Mouse (Mus musculus): Measurements from ENCODE around the gene Erc2. TPM values are rescaled to one million over a fixed set of nuclear protein-coding genes. Genes with fewer than 3 reads are reported as not detected.

Gene Erc2
- polyA plus RNA-seq, 1 experiment from 2014 or later, result 2.7 TPM

DNA sequence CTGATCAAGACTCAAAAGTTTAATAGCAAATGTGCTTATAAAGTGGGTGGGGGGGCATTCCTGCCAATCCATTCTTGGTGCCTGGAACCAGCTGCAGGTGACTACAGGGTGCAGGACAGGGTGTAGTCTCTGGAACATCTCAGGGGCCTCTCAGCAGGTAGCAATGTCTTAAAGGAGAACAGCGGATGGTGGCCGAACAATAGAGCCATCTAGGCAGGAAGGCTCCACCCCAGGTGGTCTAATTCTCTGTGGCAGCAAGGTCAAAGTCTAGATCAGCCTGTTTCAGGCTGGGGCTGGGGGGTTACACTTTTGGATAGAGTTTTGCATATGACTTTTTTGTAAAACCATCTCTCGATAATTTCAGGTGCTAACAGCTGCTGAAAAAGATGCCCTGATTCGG lies 51.9 kb downstream of the Erc2 start:
- no peak overlapping the region for H3K27ac ChIP-seq (ENCODE audit: low read length)
- H3K9me3 ChIP-seq (replicated peaks; ENCODE audit: control insufficient read depth, low read length), result no peaks in the 10 kb centered on the region
- H3K27me3 ChIP-seq (ENCODE audit: control insufficient read depth, insufficient read depth, low read length), result no peaks in the 10 kb centered on the region
- H3K36me3 ChIP-seq (ENCODE audit: control insufficient read depth, insufficient read depth, low read length), result no peaks in the 10 kb centered on the region
- ATAC-seq (ENCODE audit: insufficient read depth, low FRiP score), result no peak
- no peak overlapping the region for H3K9ac ChIP-seq (ENCODE audit: low read length)
- no peak overlapping the region for H3K4me2 ChIP-seq (ENCODE audit: low read depth, low read length)
- no peak overlapping the region for H3K4me3 ChIP-seq (replicated peaks; ENCODE audit: low read length)
- WGBS, result 82% methylated on average over 4 of the region's 4 CpGs
- no peaks in the 10 kb centered on the region for H3K4me1 ChIP-seq (ENCODE audit: control insufficient read depth, insufficient read depth, low read length)

DNA sequence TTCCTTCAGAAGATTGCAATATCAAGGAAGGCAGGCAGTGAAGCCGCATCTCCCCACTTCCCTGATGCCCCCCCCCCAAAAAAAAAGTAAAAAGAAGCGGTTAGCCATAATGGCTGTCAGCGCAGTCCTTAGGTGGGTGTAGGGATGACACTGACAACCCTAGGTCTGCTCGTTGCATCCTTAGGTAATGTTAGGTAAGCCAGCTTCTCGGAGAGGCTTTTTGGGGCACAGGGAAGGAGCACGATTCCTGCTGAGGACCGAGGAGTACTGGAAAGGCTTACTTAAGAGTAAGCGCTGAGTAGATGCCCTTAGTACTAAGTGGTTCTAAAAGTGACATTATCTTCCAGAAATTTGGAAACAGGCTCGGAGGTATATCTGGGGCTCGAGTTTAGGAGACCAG lies 52.3 kb downstream of the Erc2 start:
- Histone ChIP-seq H3K9ac (ENCODE audit: low read length) (no peak overlapping the region), H3K27me3 (ENCODE audit: control insufficient read depth, insufficient read depth, low read length) (no peaks in the 10 kb centered on the region), H3K4me3 (replicated peaks; ENCODE audit: low read length) (no peak overlapping the region), H3K27ac (ENCODE audit: low read length) (no peak overlapping the region), H3K36me3 (ENCODE audit: control insufficient read depth, insufficient read depth, low read length) (no peaks in the 10 kb centered on the region), H3K9me3 (replicated peaks; ENCODE audit: control insufficient read depth, low read length) (no peaks in the 10 kb centered on the region), H3K4me1 (ENCODE audit: control insufficient read depth, insufficient read depth, low read length) (no peaks in the 10 kb centered on the region), H3K4me2 (ENCODE audit: low read depth, low read length) (no peak overlapping the region)
- WGBS, result 84% methylated on average over 10 of the region's 10 CpGs
- ATAC-seq (ENCODE audit: insufficient read depth, low FRiP score), result no peak

- H3K9me3 ChIP-seq (replicated peaks; ENCODE audit: control insufficient read depth, low read length), result no peaks in the 10 kb centered on the region
- H3K4me3 ChIP-seq (replicated peaks; ENCODE audit: low read length), result no peak overlapping the region
- no peak for ATAC-seq (ENCODE audit: insufficient read depth, low FRiP score)
- no peak overlapping the region for H3K4me2 ChIP-seq (ENCODE audit: low read depth, low read length)
- H3K9ac ChIP-seq (ENCODE audit: low read length), result no peak overlapping the region
- H3K36me3 ChIP-seq (ENCODE audit: control insufficient read depth, insufficient read depth, low read length), result no peaks in the 10 kb centered on the region
- no peak overlapping the region for H3K27ac ChIP-seq (ENCODE audit: low read length)
- no peaks in the 10 kb centered on the region for H3K4me1 ChIP-seq (ENCODE audit: control insufficient read depth, insufficient read depth, low read length)
- H3K27me3 ChIP-seq (ENCODE audit: control insufficient read depth, insufficient read depth, low read length), result no peaks in the 10 kb centered on the region
- WGBS, result 76% methylated on average over 6 of the region's 6 CpGs
These were observed 52.8 kb downstream of the Erc2 start for GRCm38 (mm10) chr14:27675071-27675470.

DNA sequence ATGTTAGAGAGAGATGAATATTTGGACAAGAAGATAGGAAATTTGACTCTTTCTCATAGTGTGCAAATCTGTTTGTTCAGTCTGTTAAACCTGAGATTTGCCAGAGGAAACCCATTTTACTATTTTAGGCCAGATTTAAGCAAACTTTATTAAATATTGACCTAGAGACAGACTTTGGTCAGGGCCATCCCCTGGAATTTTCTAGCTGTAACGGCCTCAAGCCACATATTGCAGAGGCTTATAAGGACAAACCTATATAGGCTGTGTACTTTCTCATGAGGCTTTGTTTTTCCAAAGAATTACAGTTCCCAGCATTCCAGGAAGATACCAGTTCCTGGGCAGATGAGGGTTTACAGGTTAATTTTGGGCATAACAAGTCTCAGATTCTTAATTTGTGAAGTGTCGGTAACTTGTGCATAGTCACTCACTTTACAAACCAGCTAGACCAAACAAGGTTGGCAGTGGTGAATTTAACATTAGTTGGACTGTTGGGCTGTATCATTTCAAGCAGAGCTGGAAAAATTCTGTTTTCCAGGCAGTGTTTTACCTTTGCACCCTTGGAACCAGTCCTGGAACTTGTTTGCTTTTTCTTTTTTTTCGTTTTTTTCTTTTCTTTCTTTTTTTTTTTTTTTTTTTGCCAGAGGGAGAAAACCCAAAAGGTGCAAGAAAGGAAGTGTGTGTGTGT lies 60.3 kb downstream of the Erc2 start:
- H3K27ac ChIP-seq (ENCODE audit: low read length), result no peak overlapping the region
- H3K4me2 ChIP-seq (ENCODE audit: low read depth, low read length), result no peak overlapping the region
- no peaks in the 10 kb centered on the region for H3K36me3 ChIP-seq (ENCODE audit: control insufficient read depth, insufficient read depth, low read length)
- H3K9me3 ChIP-seq (replicated peaks; ENCODE audit: control insufficient read depth, low read length), result no peaks in the 10 kb centered on the region
- H3K4me3 ChIP-seq (replicated peaks; ENCODE audit: low read length), result no peak overlapping the region
- 67% methylated on average over 3 of the region's 3 CpGs for WGBS
- no peak for ATAC-seq (ENCODE audit: insufficient read depth, low FRiP score)
- H3K27me3 ChIP-seq (ENCODE audit: control insufficient read depth, insufficient read depth, low read length), result no peaks in the 10 kb centered on the region
- no peak overlapping the region for H3K9ac ChIP-seq (ENCODE audit: low read length)
- no peaks in the 10 kb centered on the region for H3K4me1 ChIP-seq (ENCODE audit: control insufficient read depth, insufficient read depth, low read length)

DNA sequence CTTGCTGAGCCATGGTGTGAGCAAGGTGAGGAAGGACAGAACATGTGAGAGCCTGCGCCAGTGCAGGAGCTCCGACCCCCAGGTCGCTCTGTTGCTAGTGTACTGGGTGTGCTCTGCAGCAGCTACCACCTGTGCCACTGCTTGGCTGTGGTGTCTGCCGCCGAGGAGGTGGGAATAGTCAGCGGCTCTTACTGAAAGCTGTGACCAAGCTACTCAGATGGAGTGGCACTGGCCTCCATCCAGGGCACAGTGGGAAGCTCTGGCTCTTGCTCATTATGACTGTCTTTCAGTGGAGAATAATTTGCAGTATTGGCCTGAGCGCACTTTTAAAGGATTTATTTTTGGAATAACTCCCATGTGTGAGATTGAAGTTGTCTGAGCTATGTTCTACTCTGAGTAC lies 73.6 kb downstream of the Erc2 start:
- no peak for ATAC-seq (ENCODE audit: insufficient read depth, low FRiP score)
- Histone ChIP-seq H3K4me2 (ENCODE audit: low read depth, low read length) (no peak overlapping the region), H3K27ac (ENCODE audit: low read length) (no peak overlapping the region), H3K27me3 (ENCODE audit: control insufficient read depth, insufficient read depth, low read length) (no peaks in the 10 kb centered on the region), H3K36me3 (ENCODE audit: control insufficient read depth, insufficient read depth, low read length) (no peaks in the 10 kb centered on the region), H3K4me3 (replicated peaks; ENCODE audit: low read length) (no peak overlapping the region), H3K9ac (ENCODE audit: low read length) (no peak overlapping the region), H3K9me3 (replicated peaks; ENCODE audit: control insufficient read depth, low read length) (no peaks in the 10 kb centered on the region), H3K4me1 (ENCODE audit: control insufficient read depth, insufficient read depth, low read length) (no peaks in the 10 kb centered on the region)
- 93% methylated on average over 7 of the region's 7 CpGs for WGBS

DNA sequence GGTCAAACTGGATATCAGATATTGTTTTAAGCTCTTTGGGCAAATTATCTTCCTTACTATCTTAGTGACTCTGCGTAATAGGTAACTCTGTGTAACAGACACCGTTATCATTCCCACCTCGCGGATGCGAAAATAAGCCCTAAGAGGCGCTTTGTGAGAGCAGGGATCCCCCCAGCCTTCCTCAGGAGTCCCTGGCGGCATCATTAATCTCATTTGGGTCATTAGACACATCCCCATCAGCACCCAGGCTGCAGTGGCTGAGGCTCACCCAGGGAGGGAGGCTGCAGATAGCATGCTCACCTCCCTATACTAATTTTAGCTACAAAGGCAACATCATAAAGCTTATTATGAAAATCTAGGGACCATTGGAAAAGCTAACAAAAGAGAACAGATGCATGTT lies 95.1 kb downstream of the Erc2 start:
- H3K36me3 ChIP-seq (ENCODE audit: control insufficient read depth, insufficient read depth, low read length), result no peaks in the 10 kb centered on the region
- no peaks in the 10 kb centered on the region for H3K9me3 ChIP-seq (replicated peaks; ENCODE audit: control insufficient read depth, low read length)
- no peak overlapping the region for H3K27ac ChIP-seq (ENCODE audit: low read length)
- H3K4me1 ChIP-seq (ENCODE audit: control insufficient read depth, insufficient read depth, low read length), result no peaks in the 10 kb centered on the region
- no peaks in the 10 kb centered on the region for H3K27me3 ChIP-seq (ENCODE audit: control insufficient read depth, insufficient read depth, low read length)
- 80% methylated on average over 7 of the region's 7 CpGs for WGBS
- no peak overlapping the region for H3K4me3 ChIP-seq (replicated peaks; ENCODE audit: low read length)
- H3K9ac ChIP-seq (ENCODE audit: low read length), result no peak overlapping the region
- no peak overlapping the region for H3K4me2 ChIP-seq (ENCODE audit: low read depth, low read length)
- no peak for ATAC-seq (ENCODE audit: insufficient read depth, low FRiP score)

GRCm38 (mm10) chr14:27719601-27720000 lies 97.4 kb downstream of the Erc2 start:
- Histone ChIP-seq H3K4me1 (ENCODE audit: control insufficient read depth, insufficient read depth, low read length) (no peaks in the 10 kb centered on the region), H3K9ac (ENCODE audit: low read length) (no peak overlapping the region), H3K27ac (ENCODE audit: low read length) (no peak overlapping the region), H3K4me3 (replicated peaks; ENCODE audit: low read length) (no peak overlapping the region), H3K4me2 (ENCODE audit: low read depth, low read length) (no peak overlapping the region), H3K36me3 (ENCODE audit: control insufficient read depth, insufficient read depth, low read length) (no peaks in the 10 kb centered on the region), H3K27me3 (ENCODE audit: control insufficient read depth, insufficient read depth, low read length) (no peaks in the 10 kb centered on the region), H3K9me3 (replicated peaks; ENCODE audit: control insufficient read depth, low read length) (no peaks in the 10 kb centered on the region)
- no peak for ATAC-seq (ENCODE audit: insufficient read depth, low FRiP score)
- WGBS, result 75% methylated on average over 4 of the region's 4 CpGs

- no peaks in the 10 kb centered on the region for H3K27me3 ChIP-seq (ENCODE audit: control insufficient read depth, insufficient read depth, low read length)
- ATAC-seq (ENCODE audit: insufficient read depth, low FRiP score), result no peak
- no peak overlapping the region for H3K4me3 ChIP-seq (replicated peaks; ENCODE audit: low read length)
- H3K9ac ChIP-seq (ENCODE audit: low read length), result no peak overlapping the region
- H3K4me1 ChIP-seq (ENCODE audit: control insufficient read depth, insufficient read depth, low read length), result no peaks in the 10 kb centered on the region
- no peak overlapping the region for H3K27ac ChIP-seq (ENCODE audit: low read length)
- H3K9me3 ChIP-seq (replicated peaks; ENCODE audit: control insufficient read depth, low read length), result no peaks in the 10 kb centered on the region
- WGBS, result 95% methylated on average over 3 of the region's 3 CpGs
- no peak overlapping the region for H3K4me2 ChIP-seq (ENCODE audit: low read depth, low read length)
- no peaks in the 10 kb centered on the region for H3K36me3 ChIP-seq (ENCODE audit: control insufficient read depth, insufficient read depth, low read length)
These were observed 98.7 kb downstream of the Erc2 start for GRCm38 (mm10) chr14:27720944-27721343.

DNA sequence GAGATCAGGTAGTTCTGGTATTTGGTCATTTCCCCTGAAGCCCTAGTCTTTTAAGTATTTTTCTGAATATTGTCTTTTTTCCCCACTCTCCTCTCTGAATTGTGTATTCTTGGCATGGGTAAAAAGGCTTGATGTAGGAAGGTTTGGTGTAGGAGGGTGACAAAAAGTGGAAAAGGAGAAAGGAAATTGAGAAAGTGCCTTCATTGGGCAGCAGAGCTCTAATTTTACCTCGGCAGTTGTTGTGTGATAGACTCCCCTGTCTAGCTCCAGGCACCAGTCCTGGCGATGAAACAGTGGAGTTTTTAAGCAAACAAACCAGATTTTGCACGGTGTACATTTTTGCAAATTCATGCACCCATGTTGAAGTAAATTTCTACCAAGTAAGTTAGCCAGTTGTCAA lies 99.5 kb downstream of the Erc2 start:
- whole genome bisulfite sequencing, result 75% methylated on average over 3 of the region's 3 CpGs
- H3K4me2 ChIP-seq (ENCODE audit: low read depth, low read length), result no peak overlapping the region
- no peaks in the 10 kb centered on the region for H3K9me3 ChIP-seq (replicated peaks; ENCODE audit: control insufficient read depth, low read length)

More for the DNA sequence above, 99.5 kb downstream of the Erc2 start:
- ATAC-seq (ENCODE audit: insufficient read depth, low FRiP score), result no peak
- H3K4me1 ChIP-seq (ENCODE audit: control insufficient read depth, insufficient read depth, low read length), result no peaks in the 10 kb centered on the region
- H3K27ac ChIP-seq (ENCODE audit: low read length), result no peak overlapping the region
- H3K36me3 ChIP-seq (ENCODE audit: control insufficient read depth, insufficient read depth, low read length), result no peaks in the 10 kb centered on the region
- H3K4me3 ChIP-seq (replicated peaks; ENCODE audit: low read length), result no peak overlapping the region
- H3K9ac ChIP-seq (ENCODE audit: low read length), result no peak overlapping the region
- no peaks in the 10 kb centered on the region for H3K27me3 ChIP-seq (ENCODE audit: control insufficient read depth, insufficient read depth, low read length)
